Mouse (Mus musculus) lung, postnatal 0 days (tissue): Measurements from ENCODE around the gene Slc2a9.

Source experiments
- CTCF ChIP-seq: IDR thresholded peaks from 2 replicates; pipeline ENCODE4 v1.5.1; 2016; ENCODE audit warnings: antibody characterized with exemption, mild to moderate bottlenecking
- EP300 ChIP-seq: IDR thresholded peaks from 2 replicates; pipeline ENCODE4 v1.6.1; 2016; ENCODE audit warnings: antibody characterized with exemption, mild to moderate bottlenecking, control low read depth

- TF ChIP-seq EP300 (no peak), CTCF (no peak)
Observed at GRCm38 (mm10) chr5:38537845-38538244, 34.9 kb upstream of the Slc2a9 start.
